Mouse (Mus musculus): ENCODE results near the gene Rap1gap. TPM values are rescaled to one million over a fixed set of nuclear protein-coding genes. Genes with fewer than 3 reads are reported as not detected.

Rap1gap gene
- total RNA-seq, 2 experiments from 2014 or later = 6.6 to 7.4 TPM

DNA sequence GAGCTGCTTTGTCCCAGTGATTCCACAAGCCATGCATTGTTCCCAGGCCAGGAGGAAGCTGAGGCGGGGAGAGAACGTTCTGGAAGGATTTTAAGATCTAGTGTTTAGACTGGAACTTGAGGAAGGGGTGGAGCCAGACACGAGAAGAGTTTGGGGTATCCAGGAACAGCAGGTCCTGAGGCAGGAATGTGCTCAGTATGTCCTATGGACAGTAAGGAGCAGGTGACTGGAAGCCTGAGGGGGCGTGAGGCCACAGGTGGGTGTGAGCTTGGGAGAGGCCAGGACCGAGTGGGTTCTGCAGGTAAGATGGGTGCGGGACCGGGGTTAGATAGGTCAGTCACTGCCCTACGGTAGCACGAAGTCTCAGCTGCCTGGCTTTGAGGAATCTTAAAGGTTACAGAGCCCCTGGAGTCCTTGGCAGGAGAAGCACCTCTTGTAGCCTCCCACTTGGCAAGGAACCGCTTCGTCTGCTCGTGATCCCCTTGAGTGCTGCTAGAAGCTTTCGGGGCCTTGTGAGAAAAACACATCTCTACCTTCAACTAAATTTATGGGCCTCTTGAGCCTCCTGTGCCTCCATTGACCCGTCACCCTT, 22.8 kb downstream of the Rap1gap start:
- DNase-seq (ENCODE audit: low spot score in 2 of 2) = no peak

DNA sequence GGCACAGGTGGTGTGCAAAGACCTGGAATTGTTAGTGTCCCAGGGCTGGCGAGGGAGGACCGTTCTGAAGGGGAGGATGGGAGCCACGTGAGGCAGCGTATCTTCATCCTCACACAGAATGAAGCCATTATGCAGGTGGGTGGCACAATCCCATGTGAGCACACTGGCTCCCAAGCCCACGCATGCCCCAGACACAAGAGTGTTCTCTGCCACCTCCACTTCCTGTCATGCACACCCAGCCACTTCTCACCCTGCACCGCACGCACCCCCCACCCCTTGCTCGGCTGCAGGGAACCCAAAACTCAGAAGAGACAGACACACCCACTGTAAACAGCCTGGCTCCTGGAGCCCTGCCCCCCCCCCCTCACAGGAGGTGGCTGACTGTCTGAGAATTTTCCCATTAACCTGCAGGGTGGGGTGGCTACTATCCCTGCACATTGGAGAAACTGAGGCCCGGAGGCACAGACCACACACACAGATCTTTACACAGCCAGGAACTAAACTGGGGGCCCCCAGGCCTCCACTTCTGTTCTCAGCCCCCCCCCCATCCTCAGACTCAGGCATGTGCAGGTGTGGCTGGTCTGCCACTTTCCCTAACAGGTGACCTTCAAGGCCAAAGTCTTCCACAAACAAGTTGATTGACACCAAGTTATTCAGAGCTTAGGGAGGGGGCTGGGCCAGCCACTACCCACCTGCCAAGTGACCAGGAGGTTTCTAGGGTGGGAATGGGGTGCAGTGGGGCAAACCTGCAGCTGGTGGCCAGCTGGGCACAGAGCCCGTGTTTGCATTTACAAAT, 27.8 kb downstream of the Rap1gap start:
- DNase-seq (ENCODE audit: low spot score in 2 of 2) = no peak

DNA sequence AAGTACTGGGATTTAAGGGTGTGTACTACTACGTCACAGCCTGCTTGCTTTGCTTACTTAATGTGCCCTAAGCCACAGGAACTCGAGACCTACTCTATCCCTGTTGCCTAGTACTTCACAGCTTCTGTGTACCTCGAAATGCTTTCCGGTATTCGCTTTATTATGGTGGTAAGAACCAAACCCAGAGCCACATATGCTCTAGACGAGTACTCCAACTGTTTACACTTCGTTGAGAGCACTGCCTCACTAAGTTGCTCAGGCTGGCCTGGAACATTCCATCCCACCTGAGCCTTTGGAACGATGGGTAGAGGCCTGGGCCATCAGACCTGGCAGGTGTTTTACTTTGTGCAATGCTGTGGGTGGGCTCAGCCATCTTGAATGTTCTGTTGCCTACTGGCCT, 30.8 kb downstream of the Rap1gap start:
- no peak for DNase-seq (ENCODE audit: low spot score in 2 of 2)

DNA sequence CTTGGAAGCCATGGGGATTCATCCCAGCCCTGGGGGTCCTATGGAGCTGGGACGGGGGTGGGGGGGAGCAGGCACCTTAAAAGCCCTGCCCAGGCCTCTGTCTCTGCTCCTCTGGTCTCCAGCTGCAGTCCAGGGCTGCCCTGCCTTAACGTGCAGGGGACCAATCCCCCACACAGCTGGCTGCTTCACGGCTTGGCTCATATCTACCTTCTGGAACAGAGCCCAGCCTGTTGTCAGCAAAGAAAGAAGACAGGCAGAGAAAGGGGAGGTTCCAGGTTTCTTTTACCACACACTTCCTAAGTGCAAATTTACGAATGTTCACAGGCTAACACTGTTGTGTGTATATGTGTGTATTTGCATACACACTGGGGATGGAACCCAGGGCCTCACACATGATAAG, 31.4 kb downstream of the Rap1gap start:
- DNase-seq (ENCODE audit: low spot score in 2 of 2) = no peak

DNA sequence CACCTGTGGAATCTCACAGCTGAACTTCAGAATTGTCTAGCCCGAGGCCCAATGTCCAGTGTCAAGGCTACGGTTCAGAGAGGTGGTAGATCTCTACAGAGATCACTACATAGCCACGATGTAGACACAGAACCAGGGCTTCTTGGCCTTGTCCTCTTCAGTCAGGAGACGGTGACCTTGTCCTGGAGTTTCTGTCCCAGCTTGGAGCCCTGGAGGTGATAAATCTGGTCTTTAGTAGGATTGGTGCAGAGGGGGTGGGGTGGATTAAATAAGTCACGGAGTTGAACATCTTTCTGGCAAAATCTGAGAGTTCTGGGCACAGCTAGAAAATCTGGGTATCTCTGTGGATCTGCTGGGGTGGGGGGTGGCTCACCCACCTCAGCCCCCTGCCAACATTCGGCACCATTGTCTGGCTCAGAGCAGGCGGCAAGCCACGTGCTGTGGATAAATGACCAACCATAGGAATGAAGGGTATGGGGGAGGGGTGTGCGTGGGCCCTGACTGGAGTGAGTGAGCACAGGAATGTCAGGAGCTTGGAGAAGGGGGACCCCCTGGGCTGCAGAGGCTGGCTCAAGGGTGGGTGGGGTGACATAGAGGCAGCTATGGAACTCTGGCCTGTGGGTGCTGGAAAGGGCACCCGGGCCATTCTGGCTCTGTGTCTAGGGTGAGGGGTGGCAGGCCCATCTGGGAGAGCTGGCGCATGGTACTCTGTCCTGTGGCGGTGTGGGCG, 32.8 kb downstream of the Rap1gap start:
- DNase-seq (ENCODE audit: low spot score in 2 of 2) = no peak

DNA sequence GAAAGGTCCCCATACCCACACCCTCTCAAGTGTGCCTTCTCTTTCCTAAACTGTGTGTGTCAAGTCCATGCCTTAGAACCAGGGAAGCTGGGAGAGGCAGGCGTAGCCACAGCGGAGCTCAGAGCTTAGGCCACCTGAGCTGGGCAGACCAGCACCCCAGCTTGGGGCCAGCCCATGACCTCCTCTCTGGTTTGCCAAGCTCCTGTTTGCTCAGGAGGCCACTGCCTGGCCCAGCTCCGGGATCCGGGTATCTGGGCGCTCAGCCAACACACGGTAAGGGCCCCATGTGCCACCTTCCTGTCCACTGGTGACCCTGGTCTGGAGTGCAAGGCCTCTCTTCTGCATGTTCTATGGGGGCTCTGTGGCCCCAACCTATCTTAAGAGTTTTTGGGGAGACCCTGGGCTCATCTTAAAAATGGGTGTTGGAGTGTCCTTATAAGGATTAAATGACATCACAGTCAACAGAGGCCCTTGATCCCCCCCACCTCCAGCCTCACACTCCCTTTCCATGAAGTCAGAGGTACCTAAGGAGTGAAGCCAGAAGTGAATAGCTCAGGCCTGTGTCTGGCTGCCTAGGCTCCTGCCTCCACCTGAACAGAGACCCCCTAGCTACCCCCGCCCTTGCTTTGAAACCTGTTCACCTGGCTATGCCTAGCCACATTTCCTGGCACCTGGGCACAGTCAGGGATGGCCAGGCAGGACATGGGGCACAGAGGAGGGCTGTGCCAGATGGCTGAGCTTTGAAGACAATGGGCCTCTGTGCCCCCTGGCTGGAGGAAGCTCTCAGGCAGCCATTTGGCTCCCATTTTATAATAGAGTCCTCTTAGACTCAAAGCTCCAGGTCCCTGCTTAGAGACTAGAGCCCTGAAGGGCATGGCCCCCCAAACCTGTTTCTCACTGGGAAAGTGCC, 33.8 kb downstream of the Rap1gap start:
- no peak for DNase-seq (ENCODE audit: low spot score in 2 of 2)

DNA sequence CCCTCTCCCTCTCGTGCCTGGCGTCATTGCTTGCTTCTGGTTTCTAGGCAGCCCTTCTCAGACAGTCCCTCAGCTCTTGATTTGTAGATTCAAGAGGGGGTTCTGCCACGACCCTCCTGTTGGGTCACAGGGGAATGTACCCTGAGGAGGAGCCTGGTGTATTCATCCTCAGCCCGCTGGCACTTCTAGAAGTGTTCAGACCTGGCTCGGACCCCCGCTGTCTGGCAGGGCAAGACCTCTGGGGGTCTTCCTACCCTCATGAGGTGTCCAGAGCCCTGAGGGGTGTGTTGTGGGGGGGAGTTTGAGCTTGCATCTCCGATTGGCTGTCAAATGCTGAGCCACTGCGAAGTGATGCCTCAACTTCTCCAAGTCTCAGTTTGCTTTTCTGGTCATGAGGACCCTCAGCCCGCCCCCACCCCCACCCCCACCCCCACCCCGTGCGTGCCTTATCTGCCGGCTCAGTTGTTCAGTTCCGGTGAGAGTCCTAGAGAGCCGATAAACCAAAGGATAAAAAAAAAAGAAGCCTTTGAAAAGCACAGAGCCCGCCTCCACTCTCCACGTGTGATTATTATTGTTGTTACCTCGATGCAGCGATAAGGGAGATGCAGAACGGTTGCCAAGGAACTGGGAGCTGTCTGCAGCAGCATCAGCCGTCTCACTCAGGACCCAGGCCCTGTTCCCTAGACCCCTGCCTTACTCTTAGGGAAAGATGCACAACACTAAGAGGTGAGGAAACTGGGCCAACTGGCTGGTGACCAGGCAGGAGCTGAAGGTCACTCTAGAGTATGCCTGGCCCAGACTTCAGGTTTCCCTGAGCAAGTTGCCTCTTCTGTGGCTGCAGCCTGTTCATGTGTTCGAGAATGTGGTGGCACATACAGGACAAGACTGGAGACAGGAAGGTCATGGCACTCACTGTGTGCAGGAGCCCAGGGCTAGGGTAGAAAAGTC, 35.0 kb downstream of the Rap1gap start:
- no peak for DNase-seq (ENCODE audit: low spot score in 2 of 2)

DNA sequence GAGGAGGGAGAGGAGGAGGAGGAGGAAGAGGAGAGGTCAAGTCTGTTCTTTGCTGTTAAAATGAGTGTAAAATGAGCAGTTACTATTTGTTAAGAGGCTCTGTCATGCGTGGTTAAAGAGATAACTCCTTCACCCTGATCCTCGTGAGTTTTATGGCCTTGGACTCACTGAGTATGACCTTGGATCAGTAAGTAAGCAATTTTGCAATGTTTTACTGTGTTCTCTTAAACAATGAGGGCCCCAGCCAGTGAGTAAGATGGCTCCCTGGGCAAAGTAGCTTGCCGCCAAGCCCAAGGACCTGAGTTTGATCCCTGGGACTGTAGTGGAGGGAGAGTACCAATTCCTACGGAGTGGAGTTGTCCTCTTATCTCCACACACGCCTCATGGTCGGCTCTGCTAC, 36.4 kb downstream of the Rap1gap start:
- DNase-seq (ENCODE audit: low spot score in 2 of 2) = no peak

DNA sequence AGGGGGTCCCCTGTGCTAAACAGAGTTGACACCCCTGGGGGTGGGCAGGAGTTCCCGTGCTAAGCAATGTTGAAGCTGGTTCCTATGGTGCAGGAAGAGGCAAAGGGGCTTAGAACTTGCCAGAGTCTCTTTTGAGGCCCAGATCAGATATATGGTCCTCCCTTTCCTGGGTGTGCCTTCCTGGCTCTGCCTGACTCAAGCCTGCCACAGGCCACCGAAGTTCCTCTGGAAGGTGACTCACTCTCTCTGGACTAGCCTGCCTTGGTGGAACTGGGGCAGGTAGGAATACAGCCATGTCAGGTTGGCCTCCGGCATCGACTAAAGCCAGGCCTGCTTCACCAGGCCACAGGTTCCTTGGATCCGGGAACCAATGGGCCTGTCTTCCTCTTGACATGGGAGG, 38.6 kb downstream of the Rap1gap start:
- DNase-seq (ENCODE audit: low spot score in 2 of 2) = no peak

DNA sequence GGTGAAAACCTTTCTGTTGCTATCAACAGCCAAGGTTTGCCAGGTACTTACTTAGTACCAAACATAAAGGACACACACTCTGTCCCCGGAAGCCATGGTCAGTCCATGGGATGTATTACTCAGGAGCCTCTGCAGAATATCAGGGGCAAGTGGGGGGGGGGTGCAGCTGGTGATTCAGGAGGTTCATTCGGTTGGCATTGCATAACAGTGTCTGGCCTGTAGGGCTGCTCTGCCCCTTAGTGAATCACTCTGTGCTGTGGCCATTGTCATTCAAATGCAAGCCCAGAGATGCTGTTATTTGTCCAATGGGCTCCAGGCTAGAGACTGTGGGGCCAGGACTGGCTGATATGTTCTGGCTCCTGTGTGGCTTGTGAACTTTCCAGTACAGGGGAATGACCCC, 40.0 kb downstream of the Rap1gap start:
- no peak for DNase-seq (ENCODE audit: low spot score in 2 of 2)

DNA sequence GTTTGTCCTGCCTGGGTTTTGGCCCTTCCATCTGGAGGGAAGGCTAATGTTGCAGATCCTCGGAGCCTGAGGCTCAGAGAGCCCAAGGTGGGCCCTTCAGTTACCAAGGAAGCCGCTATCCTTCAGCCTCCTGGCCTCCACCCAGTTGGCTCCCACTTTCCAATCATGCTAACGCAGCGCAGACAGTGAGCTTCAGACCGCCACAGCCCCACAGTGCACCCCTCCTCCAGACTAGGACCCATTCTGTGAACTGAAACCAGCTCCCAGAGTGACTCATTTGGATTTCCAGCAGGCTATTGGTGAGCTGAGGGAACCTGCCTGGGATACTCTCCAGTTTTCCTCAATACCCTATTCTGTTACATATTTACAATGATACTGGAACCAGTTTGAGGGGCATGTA, 40.9 kb downstream of the Rap1gap start:
- no peak for DNase-seq (ENCODE audit: low spot score in 2 of 2)

DNA sequence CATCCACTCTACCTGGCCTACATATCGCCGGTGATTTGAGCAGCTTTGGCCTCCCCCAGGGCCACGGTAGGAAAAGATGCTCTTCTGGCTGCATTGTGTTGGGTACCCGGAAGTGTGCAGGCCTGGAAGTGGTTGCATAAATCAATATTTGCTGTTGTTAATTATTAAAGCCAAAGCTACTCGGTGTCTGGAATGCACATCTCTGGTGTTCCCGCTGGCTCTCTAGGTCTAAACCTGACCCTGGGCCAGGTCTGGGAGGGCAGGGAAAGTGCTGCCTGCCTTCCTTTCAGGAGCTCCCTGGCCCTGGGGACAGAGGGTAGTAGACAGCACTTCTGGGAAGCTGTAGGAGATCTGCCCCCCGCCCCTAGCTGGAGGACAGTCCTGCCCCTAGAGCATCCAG, 42.0 kb downstream of the Rap1gap start:
- no peak for DNase-seq (ENCODE audit: low spot score in 2 of 2)

DNA sequence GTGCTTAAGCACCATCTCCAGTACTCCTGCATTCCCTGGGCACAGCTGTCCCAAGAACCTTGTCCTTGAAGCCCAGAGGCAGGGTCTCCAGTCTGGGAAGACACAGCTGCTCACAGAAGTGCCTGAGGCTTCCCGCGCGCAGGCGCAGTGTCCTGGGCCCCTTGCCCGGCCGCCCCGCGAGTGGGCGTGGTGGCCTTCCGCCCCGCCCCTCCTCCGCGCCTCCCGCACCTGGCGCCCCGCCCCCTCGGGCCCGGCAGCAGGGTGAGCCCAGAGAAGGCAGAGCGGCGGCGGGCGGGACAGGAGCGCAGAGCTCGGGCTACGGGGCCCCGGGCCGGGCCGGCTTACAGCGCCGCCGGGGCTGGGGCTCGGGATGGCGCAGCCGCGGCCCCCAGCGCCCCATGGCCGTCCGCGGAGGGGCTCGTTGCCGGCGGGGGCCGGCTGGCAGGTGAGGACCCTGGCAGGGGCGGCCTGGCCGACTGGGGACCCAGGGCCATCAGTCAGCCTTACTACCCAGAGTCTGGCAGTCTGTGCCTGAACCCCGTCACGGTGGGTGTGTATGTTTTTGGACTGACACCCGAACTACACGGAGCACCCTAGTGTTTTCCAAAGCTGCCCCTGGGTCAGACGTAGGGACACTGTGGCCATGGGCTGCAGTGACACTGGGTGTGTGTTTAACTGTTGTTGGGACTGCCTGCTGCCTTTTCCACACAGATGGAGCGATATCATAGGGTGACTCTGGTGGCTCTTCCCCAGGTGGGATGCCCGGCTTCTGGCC, 42.9 kb downstream of the Rap1gap start:
- DNase-seq (ENCODE audit: low spot score in 2 of 2) = peak; percentile 79 to 86

DNA sequence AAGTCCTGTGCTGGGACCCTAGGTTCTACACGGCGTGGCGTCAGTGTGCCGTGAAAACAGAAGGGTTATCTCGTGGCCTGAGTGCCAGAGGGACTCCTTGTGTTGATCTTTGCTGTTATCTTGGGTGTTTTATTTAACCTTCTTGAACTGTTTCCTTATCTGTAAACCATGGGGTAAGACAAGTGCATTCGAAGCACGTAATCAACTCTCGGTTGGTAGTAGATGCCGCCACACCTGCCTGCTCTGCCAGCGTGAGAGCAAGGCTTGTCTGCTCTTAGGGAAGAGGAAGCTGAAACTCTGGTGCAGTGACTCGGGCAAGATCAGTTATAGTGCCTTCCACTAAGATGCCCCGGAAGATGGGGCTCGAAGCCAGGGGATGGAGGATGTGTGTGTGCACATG, 48.4 kb downstream of the Rap1gap start:
- DNase-seq (ENCODE audit: low spot score in 2 of 2) = no peak

DNA sequence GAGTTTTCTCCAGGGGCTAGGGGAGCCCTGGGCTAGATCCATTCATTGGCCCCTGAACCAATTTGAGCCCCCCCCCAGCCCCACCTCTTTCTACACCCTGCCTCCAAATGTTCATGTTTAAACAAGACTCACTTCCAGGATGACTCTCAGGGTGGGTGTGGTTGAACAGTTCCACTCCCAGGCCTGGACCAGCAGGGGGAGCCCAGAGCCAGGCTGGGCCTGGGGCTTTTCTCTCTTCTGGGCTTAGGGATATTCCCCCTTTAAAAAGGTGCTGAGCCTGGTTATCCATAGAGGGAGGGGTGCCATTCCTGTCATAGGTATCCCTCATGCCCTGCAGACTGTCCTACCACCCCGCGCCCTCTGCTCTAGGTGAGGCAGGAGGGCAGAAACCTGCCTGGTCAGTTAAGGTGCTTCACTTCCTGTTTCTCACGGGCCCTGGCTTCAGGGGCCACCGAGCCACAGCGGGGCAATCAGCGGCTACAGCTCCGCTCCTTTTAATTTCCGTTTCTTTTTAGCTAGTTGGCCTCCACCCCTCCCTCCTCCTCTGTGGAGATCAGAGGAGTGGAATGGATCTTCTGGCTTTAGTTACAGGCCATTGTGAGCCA, 49.6 kb downstream of the Rap1gap start:
- DNase-seq (ENCODE audit: low spot score in 2 of 2) = no peak

DNA sequence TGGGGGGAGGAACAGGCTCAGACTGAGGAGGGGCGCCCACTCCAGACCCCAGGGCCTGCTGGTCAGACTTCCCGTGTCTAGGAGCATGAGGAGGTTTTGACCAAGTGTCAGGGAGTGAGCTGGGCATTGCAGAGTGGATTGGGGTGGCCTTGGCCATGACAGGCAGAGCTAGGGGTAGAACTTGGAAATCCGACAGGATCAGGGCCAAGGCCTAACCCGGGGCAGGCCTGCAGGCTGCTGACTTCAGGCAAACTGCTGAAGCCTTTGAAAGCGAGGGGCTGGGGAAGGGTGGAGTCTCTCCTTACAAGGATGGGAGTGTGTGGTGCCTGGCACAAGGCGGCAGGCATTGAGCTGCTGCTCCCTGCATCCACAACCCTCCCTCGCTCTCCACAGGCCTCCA, 52.5 kb downstream of the Rap1gap start:
- no peak for DNase-seq (ENCODE audit: low spot score in 2 of 2)

DNA sequence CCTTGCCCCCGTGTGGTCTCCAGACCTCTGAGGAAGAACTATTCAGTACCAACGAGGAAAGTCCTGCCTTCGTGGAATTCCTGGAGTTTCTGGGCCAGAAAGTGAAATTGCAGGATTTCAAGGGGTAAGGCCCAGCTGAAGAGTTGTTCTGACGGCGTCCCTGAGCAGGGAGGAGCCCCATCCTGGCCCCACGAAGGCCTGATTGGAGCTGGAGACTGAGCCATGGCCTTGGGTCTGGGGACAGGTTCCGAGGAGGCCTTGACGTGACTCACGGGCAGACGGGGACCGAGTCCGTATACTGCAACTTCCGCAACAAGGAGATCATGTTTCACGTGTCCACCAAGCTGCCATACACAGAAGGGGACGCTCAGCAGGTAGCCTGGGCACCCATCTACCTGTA, 53.1 kb downstream of the Rap1gap start:
- no peak for DNase-seq (ENCODE audit: low spot score in 2 of 2)

DNA sequence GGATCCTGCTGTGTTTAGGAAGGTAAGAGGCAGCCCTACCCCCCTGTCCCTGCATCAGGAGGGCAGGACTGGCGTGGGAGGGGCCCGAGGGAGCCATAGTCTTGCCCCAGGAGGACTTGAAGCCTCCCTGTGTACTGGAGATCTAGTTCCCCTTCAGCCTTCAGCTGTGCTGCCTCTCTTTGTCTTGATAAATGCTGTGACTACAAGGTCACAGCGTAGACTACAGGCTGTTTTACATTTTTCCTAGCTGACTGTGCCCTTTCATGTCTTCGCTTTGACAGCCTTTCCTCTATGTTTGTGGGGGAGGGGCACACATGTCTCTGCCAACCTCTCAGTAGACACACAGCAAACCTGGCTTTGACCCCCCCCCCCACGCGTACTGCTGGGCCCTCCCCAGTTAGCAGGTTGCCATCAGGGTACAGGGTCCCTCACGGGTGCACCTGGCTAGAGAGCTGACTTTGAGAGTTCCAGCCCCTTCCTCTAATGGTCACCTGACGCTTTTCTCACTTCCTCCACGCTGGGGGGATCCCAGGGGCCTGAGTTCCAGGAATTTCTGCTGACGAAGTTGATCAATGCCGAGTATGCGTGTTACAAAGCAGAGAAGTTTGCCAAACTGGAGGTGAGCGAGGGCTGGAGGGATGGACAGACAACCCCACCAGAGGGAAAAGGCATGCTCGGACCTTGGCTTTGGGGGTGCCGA, 55.0 kb downstream of the Rap1gap start:
- no peak for DNase-seq (ENCODE audit: low spot score in 2 of 2)
